Mouse (Mus musculus) urinary bladder, postnatal 4 days (tissue): ENCODE results near the gene Epdr1.

Experiments used
- DNase-seq, 2 experiments: peaks; one replicate each; pipeline ENCODE4 v3.0.0; 2021 to 2022; ENCODE audit warnings: low spot score in 2 of 2

Gene Epdr1

DNA sequence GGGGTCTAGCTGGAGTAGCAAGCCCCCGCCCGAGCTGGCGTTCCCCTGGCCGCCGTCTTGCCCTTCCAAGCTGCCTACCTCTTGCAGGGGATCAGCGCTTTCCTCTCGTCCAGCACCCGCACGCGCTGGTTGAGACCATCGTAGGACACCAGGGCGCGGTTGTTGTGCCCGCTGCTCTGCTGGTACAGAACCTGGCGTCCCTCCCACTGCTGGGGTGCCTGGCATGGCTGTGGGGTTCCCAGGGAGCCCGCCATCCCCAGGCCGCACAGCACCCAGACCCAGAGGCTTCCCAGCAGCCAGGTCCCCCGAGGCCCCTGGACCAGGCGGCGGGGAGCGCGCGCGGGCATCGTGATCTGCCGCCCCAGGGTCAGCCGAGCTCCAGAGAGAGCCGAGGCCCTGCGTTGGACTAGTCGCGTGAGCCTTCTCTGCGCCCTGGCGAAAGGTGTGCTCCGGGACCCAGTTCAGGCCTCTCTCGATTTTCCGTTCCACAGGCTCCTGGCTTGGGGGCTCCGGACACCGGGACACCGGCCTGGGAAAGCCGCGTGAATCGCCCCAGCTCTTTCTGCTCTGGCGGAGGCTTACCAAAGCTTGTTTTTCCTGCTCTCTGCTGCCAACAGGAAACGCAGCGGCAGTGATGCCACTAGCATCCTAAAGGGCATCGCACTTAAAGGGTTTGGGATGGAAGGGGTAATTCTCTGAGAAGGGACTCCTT, at the start of gene Epdr1:
Gene Epdr1, minus strand, starts transcription at position 712 of the 712 bp plus-strand sequence.
- DNase-seq, result peak; percentile 37 to 66

DNA sequence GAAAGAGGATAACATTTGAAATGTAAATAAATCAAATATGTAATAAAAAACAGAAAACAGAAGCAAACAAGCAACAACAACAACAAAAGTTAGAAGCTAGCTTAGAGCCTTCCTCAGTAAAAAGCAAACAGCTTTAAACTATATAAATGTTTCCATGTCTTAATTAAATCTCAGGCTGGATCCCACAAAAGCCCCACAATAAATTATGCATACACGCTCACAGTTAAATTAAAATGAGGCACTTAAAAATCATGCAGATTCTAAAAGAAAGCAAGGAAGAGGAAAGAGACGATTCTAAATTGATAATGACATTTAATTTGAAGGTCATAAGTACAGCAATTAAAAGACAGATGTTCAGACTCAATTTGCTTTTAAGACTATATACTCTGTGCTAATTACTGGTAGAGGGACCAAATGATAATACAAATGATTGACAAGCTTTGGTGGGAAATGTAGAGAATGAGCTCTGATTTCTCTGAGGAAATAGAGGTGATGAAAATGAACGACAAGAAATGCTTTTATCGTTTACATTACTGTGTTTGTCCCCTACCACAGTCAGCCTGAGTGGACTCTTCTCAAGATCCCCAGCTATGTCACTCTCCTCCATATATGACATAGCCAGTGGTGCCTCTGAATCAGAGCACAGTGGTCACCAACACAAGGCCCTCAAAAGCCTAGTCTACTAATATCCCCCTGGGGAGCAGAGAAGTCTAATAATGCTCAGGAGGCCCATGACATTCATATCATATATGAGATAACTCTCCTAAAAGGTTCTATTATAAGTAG, 48.8 kb upstream of the Epdr1 start:
- no peak for DNase-seq

DNA sequence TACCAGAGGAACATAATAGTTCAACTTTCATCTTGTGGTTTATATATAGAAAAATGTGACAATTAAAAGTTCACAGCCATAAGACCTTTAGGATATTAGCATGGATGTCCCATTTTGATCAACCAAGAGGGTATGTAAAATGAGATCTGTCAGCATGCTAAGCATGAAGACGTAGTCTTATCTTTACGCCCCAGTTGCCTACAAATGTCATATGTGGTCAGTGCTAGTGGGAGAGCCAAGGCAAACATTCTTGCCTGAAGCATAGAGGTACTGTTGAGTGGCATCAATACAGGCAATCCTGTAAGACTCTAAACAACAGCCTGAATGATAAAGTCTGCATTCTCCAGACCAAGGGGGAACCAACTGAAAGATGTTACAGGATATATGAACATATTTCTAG, 32.7 kb upstream of the Epdr1 start:
- DNase-seq, result no peak

DNA sequence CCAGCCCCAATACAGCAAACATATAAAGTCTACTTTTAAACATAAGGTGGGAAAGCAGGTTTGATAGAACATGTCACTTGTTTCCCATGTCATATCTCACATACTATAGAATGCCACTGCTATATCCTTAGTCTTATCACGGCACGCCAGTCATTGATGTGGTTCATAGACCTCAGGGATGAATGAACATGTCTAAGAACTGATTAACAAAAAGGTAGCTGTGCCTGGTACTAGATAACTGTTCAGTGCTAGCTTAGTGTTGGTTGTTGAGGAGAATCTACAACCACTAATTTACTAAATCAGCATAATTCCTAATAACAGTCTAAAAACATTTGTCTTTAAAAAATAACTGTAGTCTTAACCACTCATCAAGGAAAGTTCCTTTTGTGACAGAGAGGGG, 30.1 kb upstream of the Epdr1 start:
- no peak for DNase-seq

DNA sequence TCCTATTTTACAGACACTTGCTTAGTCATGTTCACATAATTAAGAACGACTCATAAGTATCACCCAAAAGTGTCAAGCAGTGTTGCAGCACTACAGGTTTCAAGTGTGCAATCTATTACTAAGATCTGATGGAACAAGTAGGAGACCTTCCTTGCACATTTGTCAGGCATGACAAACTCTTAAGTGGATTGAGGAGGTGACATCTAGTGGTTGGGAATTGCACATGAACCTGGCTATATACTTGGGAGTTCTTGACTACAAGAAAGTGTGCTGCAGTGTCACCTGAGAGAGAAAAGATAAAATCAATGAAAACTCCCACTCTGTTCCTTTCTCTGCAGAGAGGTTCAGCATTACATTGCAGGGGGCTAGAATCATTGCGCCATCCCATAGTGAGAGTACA, 24.5 kb upstream of the Epdr1 start:
- no peak for DNase-seq

DNA sequence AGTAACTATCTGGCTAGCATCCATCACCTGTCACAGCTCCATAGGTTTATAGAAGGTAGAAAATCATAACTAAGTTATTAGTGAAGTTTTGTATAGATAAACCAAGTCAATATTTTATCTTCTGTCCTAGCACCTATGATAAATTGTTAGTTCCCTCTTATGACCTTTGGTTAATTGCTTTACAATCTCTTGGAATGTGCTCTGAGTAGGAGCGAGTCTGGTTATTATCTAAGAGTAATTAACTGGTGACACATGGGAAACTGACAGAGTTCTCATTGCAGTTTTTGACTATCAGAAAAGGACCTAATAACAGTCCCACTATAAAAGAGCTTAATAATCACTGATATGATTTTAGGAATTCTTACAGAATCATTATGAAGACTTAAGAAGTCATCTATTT, 23.8 kb upstream of the Epdr1 start:
- DNase-seq, result no peak

DNA sequence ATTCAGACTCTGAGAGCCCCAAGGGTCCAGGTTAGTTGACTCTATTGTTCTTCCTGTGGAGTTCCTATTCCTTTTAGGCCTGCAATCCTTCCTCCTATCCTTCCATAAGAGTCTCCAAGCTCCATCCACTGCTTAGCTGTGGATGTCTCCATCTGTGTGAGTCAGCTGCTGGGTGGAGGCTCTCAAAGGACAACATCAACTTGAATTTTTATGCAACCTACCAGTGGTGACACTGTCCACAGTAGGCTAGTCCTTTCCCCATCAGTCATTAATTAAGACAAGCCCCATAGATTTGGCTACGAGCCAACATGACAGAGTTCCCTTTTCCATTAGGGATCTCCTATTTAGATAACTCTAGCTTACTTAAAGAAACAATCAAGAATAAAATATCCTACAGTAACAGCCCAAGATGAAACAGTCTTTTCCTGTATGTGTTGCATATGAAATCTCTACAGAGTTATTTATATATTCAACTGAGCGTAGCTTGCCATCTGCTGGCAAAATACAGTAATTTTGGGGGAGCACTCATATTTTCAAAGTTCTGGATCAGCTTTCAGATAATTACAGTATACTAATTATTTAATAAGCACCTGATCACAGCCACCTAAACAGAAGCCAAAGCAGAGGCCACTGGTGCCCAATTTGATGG, 20.6 kb upstream of the Epdr1 start:
- DNase-seq, result no peak

DNA sequence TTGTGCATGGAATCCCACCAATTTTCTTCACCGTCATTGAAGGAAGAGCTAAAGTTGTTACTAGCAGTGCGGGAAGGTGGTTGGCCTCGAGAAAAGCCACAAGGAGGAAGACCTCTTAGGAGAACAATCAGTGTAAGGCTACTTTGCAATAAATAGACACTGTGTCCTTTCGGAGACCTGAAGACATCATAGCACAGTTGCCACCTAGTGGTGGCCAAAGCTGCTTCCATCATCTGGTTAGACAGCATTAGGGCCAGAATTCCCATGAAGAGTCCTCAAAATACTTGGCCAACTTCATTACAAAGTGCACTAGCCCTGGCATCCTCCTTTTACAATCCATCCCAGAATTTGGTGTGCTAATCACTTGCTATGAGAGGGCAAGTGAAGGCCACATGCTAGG, 16.4 kb upstream of the Epdr1 start:
- no peak for DNase-seq

DNA sequence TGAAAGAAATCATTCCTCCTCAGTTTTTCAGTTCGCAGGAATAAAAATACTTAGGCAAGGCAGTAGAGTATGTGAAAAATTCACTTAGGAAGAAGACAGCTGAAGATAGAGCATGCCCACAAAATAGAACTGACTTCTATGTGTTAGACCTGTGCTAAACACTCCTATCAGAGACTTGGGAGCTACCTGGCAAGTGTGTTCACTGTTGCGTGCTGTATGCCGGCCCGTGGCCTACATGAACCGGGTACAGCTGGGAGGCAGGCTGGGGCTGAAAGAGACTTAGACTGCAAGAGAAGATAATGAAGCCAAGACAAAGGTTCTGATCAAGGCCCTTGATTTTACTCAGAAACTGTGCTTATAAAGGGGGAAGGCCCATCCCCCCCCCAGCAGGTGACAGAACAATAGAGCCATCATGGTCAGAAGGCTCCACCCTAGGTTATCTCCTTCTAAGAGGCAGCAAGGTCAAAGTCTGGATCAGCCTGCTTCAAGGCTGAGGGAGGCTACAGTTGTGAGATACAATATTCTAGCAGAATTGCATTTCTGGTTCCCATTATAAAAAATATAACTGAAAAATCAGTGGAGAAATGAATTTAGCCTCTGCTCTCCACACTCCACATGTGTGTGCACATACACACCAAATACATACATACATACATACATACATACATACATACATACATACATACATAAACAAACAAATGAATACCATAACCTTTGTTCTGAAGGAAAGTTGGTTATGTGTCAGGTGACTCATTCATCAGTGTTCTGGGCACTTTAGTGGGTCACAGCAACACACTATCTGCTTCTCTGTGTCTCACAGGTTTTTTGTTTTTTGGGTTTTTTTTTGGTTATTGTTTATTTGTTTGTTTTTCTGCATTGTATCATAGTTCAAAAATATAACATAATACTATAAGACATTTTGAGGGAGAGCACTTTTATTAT, 11.3 kb upstream of the Epdr1 start:
- no peak for DNase-seq

DNA sequence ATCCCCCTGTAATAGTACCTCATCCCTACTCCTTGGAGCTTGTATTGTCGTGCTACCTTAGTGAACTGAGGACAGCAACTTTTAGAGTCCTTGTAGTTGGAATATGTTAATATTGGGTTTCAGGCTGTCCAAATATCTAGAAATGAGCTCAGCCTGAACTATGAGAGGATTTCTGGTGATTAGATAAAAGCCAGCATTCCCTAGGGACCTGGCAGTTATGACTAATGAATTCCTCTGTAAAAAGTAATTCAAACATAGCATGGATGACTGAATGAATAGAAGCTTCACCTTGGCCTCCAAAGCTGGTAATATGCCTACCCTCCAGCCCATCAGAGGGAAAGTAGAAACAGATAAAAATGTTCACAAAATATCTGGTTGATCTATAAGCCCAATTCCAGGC, 6.7 kb upstream of the Epdr1 start:
- DNase-seq, result no peak

DNA sequence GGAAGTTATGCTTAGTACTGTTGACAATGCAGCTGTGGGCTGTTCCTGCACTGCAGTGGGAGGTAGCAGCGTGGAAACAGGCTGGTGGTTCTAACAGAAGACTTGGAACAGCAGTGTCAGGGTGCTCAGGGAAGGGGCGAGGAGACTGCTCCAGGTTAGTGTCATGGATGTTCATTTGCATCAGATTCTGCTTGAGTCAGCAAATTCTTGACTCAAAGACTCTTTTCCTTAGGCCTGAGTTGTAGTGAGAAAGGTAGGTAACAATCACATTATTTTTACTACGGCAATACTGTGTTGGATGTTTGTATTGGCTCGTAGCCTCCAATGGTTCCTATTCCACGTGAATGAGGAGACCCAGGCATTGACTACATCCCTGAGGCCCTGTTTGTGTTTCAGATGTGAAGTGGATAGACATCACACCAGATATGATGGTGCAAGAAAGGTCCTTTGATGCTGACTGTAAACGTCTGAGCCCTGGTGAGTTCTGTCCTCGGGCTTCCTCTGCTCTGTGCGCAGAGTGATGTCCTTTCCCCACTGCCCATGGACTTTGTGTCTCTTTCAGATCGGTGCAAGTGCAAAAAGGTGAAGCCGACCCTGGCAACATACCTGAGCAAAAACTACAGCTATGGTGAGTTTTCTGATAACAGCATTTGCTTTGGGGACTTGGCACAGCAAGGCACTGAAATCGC, 5.0 kb upstream of the Epdr1 start:
- no peak for DNase-seq

DNA sequence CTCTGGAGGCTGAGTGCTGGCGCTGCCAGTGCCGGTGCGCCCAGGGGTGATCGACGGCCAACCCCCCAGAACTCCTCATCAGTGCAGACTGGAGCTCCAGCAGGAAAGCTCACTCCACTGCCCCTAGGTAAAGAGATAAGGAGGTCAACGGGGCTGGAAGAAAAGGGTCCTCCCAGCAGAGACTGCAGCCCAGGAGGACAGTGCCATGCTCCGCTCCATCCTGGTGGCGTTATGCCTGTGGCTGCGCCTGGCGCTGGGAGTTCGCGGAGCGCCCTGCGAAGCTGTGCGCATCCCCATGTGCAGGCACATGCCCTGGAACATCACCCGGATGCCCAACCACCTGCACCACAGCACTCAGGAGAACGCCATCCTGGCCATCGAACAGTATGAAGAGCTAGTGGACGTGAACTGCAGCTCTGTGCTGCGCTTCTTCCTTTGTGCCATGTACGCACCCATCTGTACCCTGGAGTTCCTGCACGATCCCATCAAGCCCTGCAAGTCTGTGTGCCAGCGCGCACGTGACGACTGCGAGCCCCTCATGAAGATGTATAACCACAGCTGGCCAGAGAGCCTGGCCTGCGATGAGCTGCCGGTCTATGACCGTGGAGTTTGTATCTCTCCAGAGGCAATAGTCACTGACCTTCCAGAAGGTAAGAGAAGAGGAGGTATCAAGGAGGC, 3.6 kb upstream of the Epdr1 start:
- no peak for DNase-seq

DNA sequence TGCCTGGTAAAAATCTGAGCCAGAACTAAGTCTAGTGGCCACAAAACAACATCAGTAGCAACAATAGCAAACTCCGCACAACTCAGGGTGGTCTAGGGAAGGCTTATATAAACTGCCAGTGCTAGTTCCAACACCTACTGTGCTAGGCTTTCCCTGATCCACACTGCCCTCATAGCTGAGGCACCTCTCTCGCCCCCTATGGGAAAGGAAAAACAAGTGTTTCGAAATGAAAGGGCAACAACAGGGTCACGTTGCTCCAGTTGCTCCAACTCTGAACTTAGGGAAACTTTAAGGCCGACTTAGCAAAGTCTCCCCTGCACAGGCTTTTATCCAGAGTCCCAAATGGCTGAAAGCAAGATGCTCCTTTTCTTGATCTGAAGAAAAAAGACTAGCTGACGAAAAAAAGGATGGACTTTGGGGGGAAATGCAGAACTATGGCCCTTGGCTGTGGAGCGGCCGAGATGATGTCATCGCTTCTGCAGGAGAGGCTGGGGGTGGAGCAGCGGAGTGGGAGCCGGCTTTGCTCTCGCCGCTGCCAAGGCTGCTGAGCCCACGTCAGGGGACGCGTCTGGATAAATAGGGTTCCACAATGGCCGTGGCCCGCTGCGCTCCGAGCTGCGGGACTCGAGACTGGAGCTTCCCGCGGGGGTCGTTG, 3.0 kb upstream of the Epdr1 start, which contains the start of gene Sfrp4:
Gene Sfrp4, plus strand, starts transcription at position 532 of the 655 bp plus-strand sequence.
- peak in 1 of 2 experiments; percentile 27 for DNase-seq

DNA sequence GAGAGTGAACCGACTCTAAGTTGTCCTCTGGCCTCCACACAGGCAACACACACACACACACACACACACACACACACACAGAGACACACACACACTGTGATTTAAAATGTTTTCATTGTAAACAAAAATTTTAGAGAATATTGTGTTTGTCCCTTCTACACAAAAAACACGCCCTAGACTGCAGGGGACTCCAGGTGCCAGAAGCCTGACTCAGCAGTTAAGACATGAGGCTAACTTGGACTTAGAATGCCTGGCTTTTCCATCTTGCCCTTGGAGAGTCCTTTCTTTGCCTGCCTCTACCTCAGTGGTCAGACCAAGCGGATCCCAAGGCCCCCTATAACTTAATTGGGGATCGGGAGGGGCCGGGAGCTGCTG, 899 bp downstream of the Epdr1 start:
- DNase-seq, result no peak

DNA sequence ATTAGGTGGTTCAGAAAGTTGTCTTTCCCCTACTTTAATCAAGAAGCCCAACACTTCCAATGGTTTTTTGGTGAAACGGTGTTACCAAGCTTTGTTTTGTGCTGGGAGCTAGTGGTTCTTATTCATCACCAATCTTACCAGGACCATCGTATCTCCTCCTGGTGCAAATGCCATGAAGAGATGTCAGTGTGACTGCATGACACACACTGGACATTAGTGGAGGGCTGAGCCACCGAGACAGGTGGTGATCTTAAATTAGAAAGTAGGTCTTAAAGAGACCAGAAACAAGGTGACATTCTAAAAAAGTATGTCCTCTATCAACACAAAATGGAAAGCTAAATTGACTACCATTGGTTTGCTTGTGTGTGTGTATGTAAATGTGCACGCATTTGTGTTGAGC, 1.6 kb downstream of the Epdr1 start:
- no peak for DNase-seq

DNA sequence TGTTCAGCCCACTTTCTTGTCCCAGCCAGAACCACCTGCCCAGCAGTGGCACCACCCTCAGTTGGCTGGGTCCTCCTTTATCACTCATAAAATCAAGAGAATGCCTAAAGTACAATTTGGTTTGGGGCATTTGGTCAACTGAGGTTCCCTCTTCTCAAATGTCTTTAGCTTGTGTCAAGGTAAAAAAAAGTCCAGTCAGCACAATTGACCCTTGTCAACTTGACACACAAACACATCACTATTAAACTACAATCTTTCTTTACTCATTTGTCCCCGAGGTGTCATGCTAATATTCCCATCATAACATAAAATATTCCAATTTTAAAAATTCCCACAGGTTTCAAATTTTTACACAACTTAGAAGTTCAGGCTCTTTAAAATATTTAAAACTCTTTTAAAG, 5.4 kb downstream of the Epdr1 start:
- DNase-seq, result no peak

DNA sequence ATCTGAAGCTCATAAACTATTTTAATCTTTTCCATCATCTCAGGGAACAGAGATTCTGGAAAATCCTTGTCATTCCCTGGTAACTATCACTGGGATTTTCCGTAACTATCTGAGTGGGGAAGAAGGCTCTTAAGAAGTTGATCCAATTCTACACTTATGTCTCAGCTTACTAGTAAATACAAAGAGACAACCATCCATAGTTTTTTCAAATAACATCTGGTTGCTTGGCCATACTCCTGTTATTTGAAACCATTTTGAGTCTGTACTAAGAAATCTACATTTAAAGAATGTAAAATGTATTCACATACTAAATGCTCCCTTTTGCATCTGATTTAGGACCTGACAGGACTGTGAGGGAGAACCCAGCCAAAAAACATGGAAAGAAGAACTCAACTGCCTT, 6.3 kb downstream of the Epdr1 start:
- no peak for DNase-seq

DNA sequence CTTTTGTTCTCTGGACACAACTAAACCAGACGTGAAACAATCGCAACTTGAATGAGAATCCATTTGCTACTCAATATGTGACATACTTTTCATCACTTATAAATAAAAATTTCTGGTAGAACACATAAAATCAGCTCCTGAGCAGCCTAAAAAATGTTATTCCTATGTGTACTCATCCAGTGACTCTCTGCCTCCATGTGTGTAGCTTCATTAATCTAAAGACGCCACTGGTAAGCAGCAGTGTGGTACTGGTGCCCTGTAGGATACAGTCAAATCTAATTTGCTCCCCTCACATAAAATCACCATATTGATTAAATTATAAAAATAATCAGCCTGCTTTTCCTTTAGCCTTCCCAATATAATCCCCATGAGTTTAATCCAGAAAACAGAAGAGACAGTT, 6.8 kb downstream of the Epdr1 start:
- DNase-seq, result no peak

DNA sequence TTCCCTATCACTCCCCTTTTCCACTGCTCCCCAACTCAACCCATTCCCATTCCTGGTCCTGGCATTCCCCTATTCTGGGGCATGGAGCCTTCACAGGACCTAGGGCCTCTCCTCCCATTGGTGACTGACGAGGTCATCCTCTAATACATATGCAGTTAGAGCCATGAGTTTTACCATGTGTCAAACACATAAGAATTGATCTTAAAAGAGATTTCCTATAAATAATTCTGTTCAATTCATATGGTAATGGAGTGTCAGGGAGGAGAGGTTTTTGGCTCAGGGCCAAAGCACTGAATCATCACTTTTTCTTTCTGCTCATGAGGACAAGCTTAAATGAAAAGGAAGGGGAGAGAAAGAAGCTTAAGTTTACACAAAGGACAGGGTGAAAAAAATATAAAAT, 7.4 kb downstream of the Epdr1 start:
- no peak for DNase-seq

DNA sequence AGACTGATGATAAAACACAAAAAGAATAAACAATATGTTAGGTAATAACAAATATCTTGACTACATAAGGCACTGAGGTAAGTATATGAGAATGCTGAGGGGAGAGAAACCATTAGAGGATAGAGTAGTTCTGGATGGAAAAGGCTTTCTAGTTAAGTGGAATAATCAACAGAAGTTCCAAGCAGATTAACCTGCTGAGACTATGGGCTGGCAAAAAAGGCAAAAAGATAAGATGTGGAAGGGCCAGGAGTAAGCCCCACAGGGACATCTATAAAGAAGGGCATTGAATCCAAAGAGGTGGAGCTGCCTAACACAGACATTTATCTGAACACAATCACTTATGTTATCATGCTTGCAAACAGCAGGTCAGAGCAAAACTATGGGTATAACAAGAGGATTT, 11.6 kb downstream of the Epdr1 start:
- DNase-seq, result no peak
